Mouse (Mus musculus): ENCODE data around the gene Sbno1.
"Not testable (repeated sequence)": the region's sequence is repeated elsewhere in the genome, so short reads cannot be mapped to it uniquely, and the experiment has no call there.

Sbno1 gene

GRCm38 (mm10) chr5:124425412-124426259, at the start of gene Sbno1:
Gene Sbno1, minus strand, starts transcription at chr5:124426001.
- DNase-seq: peak; percentile 90

GRCm38 (mm10) chr5:124470591-124471171, 44.9 kb upstream of the Sbno1 start:
- no peak for DNase-seq

- peak; percentile 57 to 63 for DNase-seq
These were observed 43.7 kb upstream of the Sbno1 start for GRCm38 (mm10) chr5:124469486-124469885.

- DNase-seq: no peak
These were observed 42.6 kb upstream of the Sbno1 start for GRCm38 (mm10) chr5:124468365-124468764.

GRCm38 (mm10) chr5:124467766-124468165, 42.0 kb upstream of the Sbno1 start:
- DNase-seq: no peak

- DNase-seq: no peak
These were observed 39.1 kb upstream of the Sbno1 start for GRCm38 (mm10) chr5:124464905-124465304.

GRCm38 (mm10) chr5:124463462-124463861, 37.7 kb upstream of the Sbno1 start:
- no peak for DNase-seq

- DNase-seq: no peak
These were observed 36.7 kb upstream of the Sbno1 start for GRCm38 (mm10) chr5:124462297-124463025.

- DNase-seq: not testable (repeated sequence)
These were observed 35.1 kb upstream of the Sbno1 start for GRCm38 (mm10) chr5:124460922-124461321.

GRCm38 (mm10) chr5:124456762-124457161, 31.0 kb upstream of the Sbno1 start:
- no peak for DNase-seq

- DNase-seq: no peak
These were observed 28.2 kb upstream of the Sbno1 start for GRCm38 (mm10) chr5:124454082-124454419.

- no peak for DNase-seq
These were observed 27.7 kb upstream of the Sbno1 start for GRCm38 (mm10) chr5:124453339-124454081.

- no peak for DNase-seq
These were observed 26.9 kb upstream of the Sbno1 start for GRCm38 (mm10) chr5:124452494-124453228.

GRCm38 (mm10) chr5:124450641-124451340, 25.0 kb upstream of the Sbno1 start:
- no peak for DNase-seq

GRCm38 (mm10) chr5:124450051-124450450, 24.2 kb upstream of the Sbno1 start:
- no peak for DNase-seq

GRCm38 (mm10) chr5:124449494-124449893, 23.7 kb upstream of the Sbno1 start:
- no peak for DNase-seq

GRCm38 (mm10) chr5:124446301-124446881, 20.6 kb upstream of the Sbno1 start:
- DNase-seq: peak in 1 of 2 experiments; percentile 20

GRCm38 (mm10) chr5:124445621-124446293, 20.0 kb upstream of the Sbno1 start:
- DNase-seq: peak; percentile 37 to 39

GRCm38 (mm10) chr5:124444661-124445561, 19.1 kb upstream of the Sbno1 start:
- peak; percentile 55 to 59 for DNase-seq

All from thymus, adult 18-20 months (tissue).